Mouse (Mus musculus): ENCODE results near the gene B830017H08Rik.
A peak's percentile ranks its signal among the peaks of the same experiment; 100 is the strongest.

B830017H08Rik gene

GRCm38 (mm10) chr16:17832821-17833220 is at the start of gene B830017H08Rik:
Gene B830017H08Rik, plus strand, starts transcription at chr16:17833121.
- no peak for DNase-seq (ENCODE audit: low spot score in 2 of 2)

- DNase-seq (ENCODE audit: low spot score in 2 of 2) = no peak
These were observed 47.6 kb upstream of the B830017H08Rik start for GRCm38 (mm10) chr16:17785337-17785736.

GRCm38 (mm10) chr16:17792728-17793127 is 40.2 kb upstream of the B830017H08Rik start:
- no peak for DNase-seq (ENCODE audit: low spot score in 2 of 2)

GRCm38 (mm10) chr16:17794047-17794446 is 38.9 kb upstream of the B830017H08Rik start:
- DNase-seq (ENCODE audit: low spot score in 2 of 2) = no peak

GRCm38 (mm10) chr16:17795643-17796042 is 37.3 kb upstream of the B830017H08Rik start:
- DNase-seq (ENCODE audit: low spot score in 2 of 2) = no peak

- no peak for DNase-seq (ENCODE audit: low spot score in 2 of 2)
These were observed 36.4 kb upstream of the B830017H08Rik start for GRCm38 (mm10) chr16:17796519-17796918.

- peak in 1 of 2 experiments; percentile 16 for DNase-seq (ENCODE audit: low spot score in 2 of 2)
These were observed 35.7 kb upstream of the B830017H08Rik start, which contains the start of gene Scarf2 for GRCm38 (mm10) chr16:17796971-17797811. Gene Scarf2, plus strand, starts transcription at chr16:17797282.

GRCm38 (mm10) chr16:17797812-17798311 is 35.1 kb upstream of the B830017H08Rik start:
- peak in 1 of 2 experiments; percentile 15 for DNase-seq (ENCODE audit: low spot score in 2 of 2)

GRCm38 (mm10) chr16:17798321-17799180 is 34.4 kb upstream of the B830017H08Rik start:
- no peak for DNase-seq (ENCODE audit: low spot score in 2 of 2)

GRCm38 (mm10) chr16:17799584-17799983 is 33.3 kb upstream of the B830017H08Rik start:
- DNase-seq (ENCODE audit: low spot score in 2 of 2) = no peak

GRCm38 (mm10) chr16:17801777-17802455 is 31.0 kb upstream of the B830017H08Rik start:
- DNase-seq (ENCODE audit: low spot score in 2 of 2) = no peak

- no peak for DNase-seq (ENCODE audit: low spot score in 2 of 2)
These were observed 30.5 kb upstream of the B830017H08Rik start for GRCm38 (mm10) chr16:17802456-17802838.

GRCm38 (mm10) chr16:17802839-17803674 is 29.9 kb upstream of the B830017H08Rik start:
- DNase-seq (ENCODE audit: low spot score in 2 of 2) = peak in 1 of 2 experiments; percentile 34

GRCm38 (mm10) chr16:17803675-17804448 is 29.1 kb upstream of the B830017H08Rik start:
- DNase-seq (ENCODE audit: low spot score in 2 of 2) = no peak

GRCm38 (mm10) chr16:17804449-17804912 is 28.4 kb upstream of the B830017H08Rik start:
- no peak for DNase-seq (ENCODE audit: low spot score in 2 of 2)

- DNase-seq (ENCODE audit: low spot score in 2 of 2) = no peak
These were observed 27.9 kb upstream of the B830017H08Rik start for GRCm38 (mm10) chr16:17804982-17805381.

- peak in 1 of 2 experiments; percentile 32 for DNase-seq (ENCODE audit: low spot score in 2 of 2)
These were observed 26.2 kb upstream of the B830017H08Rik start for GRCm38 (mm10) chr16:17806581-17807191.

GRCm38 (mm10) chr16:17807192-17808009 is 25.5 kb upstream of the B830017H08Rik start:
- DNase-seq (ENCODE audit: low spot score in 2 of 2) = peak; percentile 77 to 81

All from cerebellum, postnatal 4 days (tissue).